Mouse (Mus musculus) T-cell, adult 2 months (primary cell): ENCODE results near the gene St6galnac6.

ENCODE experiments used
- DNase-seq: peaks from one replicate; pipeline ENCODE4 v3.0.0; 2022; ENCODE audit warnings: low spot score

St6galnac6 gene

DNA sequence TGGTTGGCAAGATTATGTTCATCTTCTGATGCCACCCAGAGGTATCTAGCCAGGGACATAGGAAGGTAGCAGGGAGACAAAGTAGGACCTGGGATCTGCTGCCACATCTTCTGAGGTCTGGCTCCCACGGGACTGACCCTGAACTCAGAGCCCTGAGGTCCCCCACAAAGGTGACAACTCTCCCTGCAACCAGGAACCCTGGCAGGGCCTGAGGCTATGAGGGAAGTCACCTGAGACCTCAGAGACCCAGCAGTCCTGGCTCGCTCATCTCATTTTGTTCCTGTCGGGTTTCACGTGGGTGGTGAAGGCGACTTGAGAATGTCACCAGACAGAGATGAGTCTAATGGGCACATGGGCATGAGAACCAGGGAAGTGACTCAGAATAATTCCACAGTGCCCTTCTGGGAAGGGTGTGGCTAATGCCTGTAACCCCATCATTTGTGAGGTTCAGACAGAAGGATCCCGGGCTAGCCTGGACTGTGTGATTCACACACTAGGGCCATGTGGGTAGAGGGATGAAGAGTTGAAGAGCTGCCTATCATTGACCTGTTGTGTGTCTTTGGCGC lies 14.3 kb upstream of the St6galnac6 start:
- DNase-seq: no peak

DNA sequence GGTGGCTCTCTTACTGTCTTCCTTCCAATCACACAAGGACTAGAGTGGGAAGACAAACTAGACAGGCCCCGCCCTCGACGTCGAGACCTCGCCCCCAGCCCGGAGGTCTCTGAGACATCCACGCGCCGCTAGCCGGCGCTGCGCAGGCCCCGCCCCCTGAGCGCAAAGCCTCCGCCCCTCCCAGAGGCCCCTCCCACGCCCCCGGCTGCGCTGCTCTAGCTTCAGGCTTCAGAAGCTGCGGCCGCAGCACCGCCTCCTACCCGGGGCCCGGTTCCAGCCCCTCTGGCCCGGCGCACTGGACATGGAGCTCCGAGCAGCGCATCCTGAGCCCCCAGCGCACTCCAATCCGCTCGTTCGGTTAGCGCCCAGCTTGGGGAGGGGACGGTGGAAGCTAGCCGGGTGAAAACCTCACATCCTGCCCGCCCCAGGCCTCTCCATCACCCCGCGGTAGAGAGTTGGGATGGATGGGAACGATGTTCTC lies 12.6 kb upstream of the St6galnac6 start, which contains the start of gene St6galnac4:
Gene St6galnac4 (plus strand): TSS at position 225 of the 481 bp plus-strand sequence.
- peak; percentile 88 for DNase-seq

DNA sequence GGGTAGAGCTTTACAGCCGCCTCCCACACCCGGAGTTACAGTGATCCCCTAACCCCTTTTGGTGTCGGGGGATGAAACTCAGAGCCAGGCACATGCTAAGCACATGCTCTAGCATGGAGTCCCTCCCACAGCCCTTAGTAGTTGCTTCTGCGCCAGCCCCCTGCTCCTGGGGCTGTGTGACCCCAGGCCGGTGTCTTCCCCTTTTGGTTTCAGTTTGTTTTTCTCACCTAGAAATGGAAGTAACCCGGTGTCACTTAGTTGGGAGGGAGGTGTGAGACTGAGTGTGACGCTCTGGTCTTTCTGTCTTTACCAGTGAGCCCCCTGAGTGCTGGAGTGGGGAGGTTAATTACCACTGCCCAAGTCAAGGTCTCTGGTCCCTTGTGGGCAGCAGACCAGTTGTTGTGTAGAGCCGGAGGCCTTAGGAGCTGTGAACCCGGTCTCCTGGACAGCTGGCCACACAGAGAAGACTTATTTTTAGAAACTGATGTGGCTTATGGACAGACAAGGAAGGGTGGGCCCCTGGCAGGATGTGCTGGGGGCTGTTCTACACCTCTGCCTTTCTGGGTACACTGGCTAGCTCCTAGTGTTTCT lies 11.7 kb upstream of the St6galnac6 start:
- DNase-seq: peak; percentile 74

DNA sequence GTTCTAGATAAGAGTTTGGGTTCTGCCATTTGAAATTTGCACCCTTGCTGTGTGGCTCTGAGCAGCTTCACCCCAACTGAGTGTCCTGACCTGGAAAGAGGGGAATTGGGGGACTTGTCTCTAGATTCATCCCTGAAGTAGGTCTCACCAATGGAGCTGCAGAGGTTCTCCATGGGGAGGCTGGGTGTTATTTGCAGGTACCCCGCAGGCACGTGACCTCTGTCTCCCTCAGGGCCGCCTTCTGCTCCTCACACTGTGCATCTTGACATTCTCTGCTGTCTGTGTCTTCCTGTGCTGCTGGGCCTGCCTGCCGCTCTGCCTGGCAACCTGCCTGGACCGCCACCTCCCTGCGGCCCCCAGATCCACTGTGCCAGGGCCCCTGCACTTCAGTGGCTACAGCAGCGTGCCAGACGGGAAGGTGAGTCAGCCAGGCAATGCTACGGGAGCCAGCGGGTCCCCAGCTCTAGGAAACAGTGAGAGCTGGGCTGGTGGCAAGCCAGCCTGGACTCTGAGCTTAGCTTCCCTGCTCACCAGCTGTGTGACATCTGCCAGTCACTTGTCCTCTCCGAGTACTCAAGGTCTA lies 10.2 kb upstream of the St6galnac6 start:
- no peak for DNase-seq

DNA sequence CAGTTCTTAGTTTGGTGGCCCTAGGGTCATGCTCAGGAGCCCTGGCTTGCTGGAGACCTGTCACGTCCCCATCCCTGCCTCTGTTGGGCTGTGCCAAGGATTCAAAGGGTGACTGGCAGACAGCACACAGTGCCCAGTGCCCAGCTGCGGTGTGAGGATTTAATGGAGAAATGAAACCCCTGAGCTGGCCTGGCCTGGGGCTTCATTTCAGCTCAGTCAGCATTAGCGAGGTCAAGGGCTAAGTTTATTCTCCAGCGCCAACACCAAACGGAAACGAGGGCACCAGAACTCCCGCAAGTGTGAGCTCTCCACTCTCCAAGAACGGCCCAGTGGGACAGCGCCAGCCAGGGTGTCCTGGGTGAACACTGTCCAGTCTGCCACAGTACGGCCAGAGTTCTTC lies 9.3 kb upstream of the St6galnac6 start:
- no peak for DNase-seq

DNA sequence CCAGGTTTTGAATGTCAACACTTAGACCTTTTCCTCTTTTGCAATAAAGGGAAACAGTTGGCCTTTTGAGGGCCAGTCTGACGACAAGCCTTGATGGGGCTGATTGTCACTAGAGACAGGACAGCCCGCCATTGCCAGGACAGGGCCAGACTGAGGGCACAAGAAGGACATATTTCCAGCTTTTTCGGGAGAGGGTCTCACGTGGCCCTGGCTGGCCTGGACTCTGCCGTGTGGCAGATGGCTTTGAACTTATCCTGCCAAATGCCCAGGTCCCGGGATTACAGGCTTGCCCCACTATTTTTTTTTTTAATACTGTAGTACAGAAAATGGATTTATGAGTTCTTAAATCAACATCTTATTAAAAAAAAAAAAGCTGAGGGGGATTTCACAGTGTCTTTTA lies 8.3 kb upstream of the St6galnac6 start:
- no peak for DNase-seq

DNA sequence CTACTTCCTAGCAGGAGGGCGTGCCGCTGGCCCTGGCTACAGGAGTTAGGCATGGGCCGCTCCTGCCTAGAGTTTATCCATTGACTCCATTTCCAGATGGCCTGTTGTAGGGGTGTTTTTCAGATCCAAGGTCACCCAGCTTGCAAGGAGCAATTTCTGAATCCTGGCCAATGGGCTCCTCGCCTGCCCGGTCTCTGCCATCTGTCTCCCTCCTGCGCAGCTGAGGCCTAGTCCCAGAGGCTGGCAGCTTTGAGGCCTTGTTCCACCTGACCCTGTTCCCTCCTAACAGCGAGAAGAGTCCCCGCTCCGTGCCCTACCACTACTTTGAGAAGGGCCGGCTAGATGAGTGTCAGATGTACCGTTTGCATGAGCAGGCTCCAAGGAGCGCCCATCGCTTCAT lies 2.8 kb upstream of the St6galnac6 start:
- DNase-seq: no peak

DNA sequence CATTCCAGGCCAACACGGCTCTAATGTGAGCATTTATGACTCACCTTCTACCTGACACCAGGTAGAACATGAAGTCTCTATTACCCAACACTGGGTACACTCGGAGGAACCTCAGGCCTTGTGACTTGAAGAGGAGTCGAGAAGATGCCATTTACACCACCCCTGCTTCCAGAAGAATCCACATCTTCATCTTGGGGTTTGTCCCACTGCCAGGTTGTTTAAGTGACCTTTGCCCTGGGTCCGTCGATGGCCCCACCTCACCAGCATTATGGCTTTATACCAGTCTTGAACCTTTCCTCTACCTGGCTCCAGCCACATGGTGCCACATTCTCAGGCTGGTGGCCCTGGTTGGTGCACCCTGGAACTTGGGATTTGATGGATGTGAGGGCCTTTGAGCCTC lies 2.3 kb upstream of the St6galnac6 start:
- DNase-seq: no peak

DNA sequence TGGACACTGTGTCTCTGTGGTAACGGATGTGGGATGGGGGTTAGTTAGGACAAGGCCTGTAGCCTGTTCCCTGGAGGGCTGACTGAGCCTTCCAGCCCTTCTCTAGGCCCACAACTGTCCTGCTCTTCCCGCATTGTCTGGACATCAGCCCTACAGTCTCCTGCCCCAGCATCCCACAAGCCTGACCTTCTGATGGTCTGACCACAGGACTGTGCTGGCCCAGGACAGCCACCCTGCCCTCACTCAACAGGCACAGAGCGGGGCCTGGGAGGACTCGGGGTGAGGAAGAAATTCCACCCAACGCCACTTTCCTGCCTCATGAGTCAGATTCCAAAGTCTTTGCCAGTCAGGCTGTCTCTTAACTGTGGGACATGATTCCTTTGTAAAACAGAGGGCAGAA lies 1.8 kb upstream of the St6galnac6 start:
- DNase-seq: no peak

DNA sequence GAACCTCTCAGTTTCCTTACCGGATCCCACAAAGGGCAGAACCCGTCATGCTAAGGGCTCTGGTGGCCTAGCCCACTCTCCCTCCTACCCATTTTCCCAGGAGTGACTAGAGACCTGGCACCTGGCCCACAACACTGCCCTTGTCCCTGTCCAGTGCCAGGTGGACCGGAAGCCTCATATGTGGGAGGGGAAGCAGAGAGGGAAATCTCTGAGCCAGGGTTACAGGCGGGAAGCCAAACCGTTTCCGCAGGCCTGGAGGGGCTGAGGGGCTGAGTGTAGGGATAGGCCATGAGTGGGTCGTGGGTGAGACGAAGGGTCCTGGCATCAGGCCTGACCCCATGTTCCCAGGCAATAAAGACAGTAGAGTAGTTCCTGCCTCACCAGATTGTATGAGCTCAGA lies 1.0 kb upstream of the St6galnac6 start:
- no peak for DNase-seq

DNA sequence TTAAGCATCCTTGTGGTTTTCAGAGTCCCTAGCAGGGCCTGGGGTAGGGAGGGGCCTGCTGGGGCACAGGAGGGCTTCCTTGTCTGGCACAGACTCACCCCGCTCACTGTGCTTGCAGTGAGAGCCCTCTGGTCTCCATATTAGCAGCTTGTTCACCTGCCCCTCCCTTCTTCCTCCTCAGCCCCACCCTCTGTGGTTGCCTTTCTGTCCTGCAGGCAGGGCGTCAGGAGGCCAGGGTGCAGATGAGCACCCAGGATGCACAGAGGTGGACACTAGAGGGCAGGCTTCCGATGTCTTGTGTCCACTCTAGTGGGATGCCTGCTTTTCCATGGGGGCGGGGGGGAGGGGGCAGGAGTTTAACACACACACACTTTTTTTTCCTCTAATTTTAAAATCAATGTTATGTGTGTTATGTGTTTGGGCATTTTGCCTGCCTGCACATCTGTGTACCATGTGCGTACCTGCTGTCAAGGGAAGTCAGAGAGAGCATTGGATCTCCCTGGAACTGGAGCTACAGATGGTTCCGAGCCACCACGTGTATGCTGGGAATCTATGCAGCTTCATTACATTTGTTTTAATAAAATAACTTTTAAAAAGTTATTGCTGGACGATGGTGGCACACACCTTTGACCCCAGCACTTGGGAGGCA lies 2.0 kb downstream of the St6galnac6 start:
- peak; percentile 19 for DNase-seq

DNA sequence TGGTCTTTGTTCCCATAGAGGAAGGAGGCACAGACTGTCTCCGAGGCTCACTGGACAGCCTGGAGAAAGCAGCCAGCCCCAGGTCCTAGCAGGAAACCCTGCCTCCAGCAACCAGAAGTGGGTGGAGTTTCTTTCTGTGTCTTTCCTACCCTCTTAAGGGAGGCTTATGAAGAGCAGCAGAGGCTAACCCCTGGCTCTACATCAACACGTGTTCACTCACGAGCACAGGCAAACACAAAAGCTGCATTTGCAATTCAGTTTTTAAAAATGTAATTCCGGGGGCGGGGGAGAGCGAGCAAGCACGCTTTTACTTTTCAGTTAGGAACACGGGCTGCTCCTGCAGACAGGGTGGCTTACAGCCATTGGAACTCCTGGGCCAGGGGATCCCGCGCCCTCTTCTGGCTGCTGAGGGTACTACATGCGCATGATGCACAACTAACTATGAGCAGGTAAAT lies 3.1 kb downstream of the St6galnac6 start:
- peak; percentile 83 for DNase-seq

DNA sequence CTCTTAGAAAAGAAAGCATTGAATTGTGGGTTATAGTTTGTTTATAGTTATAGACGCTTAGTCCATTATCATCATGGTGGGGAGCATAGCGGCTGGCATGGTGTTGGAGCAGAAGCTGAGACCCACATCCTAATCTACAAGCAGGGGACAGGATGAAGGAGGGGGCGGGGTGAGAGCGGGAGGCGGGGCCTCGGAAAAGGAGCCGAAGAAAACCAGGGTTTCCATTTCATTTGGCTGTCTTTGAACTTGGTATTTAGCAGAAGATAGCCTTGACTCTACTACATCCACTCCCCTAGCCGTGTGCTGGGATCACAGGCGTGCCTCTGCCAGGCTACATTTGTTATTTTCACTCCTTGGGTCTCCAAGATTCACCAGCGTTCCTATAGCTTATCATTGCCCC lies 5.1 kb downstream of the St6galnac6 start:
- DNase-seq: no peak

DNA sequence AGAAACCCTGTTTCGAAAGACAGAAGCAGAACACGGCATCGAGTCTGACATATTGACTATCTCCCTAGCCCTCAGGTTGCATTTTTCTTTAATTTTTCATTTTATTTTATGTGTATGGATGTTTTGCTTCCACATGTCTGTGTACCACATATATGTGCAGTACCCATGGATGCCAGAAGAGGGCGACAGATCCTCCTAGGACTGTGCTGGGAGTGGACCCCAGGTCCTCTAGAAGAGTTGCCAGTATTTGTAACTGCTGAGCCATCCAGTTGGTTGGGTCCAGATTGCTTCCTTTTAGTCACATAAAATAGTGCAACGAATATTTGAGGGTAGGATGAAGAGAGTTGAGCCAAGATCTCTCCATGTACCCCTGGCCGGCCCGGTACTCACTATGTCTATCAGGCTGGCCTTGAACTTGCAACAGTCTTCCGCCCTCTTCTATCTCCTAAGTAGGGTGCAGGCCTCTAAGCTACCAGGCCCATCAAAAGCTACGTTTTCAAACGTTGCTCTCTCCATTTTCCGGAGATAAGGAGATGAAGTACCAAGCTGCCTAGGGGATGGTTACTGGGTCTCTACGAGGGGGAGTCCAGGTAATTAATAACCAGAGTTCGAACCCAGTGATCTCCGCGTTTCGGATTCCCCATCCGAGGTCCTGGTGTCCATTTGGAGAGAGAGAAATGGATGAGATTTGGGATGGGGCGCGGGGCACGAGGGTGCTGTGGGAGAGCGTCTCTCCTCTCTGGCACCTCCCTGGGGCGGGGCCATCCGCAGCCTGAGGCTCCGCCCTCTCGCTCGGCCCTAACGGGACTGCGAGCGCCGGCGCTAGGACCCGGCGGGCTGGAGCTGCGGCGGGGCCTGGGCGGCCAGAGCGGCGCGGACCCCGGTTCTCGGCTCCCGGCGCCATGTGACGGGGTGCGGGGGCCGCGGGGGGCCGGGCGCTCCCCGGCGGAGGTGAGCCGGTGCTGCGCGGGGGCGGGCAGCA lies 6.9 kb downstream of the St6galnac6 start:
- DNase-seq: peak; percentile 58

DNA sequence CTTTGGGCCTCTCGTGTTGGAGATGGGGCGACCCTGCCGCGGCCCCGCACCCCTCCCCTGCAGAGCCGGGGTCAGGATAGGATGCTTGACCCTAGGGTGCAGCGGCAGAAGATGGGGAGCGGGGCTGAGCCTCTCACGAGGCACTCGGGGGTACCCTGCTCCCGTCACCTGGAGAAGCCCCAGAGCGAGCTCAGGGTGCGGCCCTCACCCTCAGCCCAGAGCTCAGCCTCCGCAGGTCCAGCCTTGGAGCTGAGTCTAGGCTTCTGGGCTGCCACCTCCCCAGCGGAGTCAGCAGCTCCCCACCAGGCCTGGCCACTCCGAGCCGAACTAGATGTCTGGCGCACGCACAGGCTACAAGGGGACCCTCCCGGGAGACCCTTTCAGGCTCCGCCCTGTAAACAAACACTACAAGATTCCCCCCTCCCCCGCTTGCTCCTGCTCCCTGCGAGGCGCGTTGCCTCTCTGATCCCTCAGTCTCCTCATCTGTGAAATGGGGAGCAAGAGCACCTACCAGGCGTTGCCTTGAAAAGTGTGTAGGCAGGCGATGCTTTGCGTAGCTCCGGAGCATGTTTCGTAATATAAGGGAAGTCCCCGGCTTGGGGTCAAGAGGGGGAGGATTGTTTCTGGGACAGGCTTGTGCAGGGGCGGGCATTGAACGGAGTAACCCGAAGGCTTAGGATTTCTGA lies 7.9 kb downstream of the St6galnac6 start:
- peak; percentile 36 for DNase-seq

DNA sequence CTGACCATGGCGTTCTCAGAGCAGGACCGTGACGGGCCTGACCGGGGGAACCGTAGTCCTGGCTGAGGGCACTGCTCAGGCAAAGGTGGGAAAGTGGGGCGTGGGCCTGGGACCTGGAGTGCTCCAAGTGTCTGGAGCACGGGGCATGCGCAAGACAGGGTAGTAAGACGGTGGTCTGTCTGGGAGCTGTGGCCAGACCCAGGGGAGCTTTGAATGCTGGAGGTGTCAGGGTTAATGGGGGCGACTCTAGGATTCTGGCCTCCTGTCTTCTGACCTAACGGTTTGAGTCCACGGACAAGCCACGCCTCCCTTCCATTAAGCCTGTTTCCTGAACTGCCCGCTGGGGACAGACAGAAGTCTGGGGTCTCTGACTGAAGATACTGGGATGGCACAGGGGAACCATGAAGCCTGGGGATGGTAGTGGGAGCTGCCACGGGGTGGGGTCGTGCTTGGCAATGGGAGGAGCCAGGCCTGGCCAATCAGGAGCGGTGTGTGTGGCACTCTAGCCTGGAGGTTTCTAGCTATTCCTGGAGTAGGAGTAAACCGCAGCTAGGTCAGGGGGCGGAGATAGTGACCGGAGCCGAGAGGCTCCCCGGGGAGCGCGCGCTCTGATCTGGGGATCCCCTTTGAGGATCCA lies 8.8 kb downstream of the St6galnac6 start:
- peak; percentile 27 for DNase-seq

DNA sequence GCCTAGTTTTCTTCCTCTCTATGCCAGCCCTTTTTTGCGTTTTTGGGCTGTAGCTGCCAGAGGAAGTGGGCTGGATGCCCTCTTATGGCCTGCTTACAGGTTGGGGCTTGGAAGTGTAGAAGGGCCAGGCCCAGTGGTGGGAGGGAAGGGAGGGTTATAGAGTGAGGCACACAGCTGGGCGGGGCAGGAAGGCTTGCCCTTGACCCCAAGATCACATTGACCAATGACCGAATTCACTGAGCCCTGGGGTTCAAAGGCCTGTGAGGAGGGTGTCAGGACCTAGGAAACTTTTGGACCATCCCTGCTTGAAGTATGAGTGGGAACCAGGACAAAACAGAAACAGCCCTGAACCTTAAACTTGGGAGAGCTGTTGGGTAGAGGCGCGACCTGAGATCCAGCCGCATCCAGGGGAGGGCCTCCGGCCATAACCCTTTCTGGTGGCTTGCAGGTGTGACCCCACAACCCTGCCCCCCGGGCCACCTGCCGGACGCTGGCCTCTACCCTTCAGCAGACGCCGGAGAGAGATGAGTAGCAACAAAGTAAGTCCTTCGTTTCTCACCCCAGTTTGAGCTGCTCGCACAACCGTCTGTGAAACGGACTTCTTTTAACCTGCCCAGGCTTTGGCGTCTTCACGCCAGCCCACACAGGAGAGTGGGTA lies 9.4 kb downstream of the St6galnac6 start:
- no peak for DNase-seq

DNA sequence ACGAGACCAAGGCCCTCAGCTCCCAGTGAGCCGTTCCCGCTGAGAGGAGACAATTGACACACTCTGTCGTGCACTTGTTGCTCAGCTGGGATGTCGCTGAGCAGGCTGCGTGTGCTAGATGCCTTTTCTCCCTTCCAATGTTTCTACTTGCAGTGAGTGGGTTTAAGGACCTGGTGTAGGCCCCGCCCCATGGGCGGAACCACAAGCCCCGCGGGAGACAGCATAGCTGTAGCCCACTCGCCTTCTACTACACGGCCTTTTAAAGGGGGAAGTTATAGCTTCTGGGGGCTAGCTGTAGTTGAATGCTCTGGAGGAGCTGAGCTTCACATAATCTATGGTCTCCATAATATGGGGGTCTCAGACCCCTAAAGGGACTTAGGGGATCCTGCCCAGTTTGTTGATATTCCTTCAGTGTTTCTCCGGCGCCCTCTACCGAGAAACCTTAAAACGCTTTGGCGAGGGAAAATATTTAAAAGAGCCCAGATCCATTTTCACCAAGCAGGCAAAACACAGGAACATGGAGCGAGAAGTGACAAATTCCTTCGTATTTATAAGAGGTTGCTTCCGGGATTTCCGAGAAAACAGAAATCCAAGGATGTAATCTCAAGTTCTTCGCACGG lies 11.2 kb downstream of the St6galnac6 start:
- no peak for DNase-seq

DNA sequence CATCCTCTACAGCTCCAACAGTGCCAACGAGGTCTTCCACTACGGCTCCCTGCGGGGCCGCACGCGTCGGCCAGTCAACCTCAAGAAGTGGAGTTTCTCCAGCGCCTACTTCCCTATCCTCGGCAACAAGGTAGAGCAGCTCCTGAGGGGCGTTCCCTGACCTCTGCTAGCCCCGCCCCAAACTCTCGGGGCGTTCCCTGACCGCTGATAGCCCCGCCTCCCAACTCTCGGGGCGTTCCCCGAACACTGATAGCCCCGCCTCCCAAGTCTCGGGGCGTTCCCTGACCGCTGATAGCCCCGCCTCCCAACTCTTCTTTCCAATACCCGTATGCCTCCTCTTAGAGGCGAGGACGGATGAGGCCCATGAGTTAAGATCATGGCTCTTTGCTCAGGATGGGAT lies 12.8 kb downstream of the St6galnac6 start:
- no peak for DNase-seq

DNA sequence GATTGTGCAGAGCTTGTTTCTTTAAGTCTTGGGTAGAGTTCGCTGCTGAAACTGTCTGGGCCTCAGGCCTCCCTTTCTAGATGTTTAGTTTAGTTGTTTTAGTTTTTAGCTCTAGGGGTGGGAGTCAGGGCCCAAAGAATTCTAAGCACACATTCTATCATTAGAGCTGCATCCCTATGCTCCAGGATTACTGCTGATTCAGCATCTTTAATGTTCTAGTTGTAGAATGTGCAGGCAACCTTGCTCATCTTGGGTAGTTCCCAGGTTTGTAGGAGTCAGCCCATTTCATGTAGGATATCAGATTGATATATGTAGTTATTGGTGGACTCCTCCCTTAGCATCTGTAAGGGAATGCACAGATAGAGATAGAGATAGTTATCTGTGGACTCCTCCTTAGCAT lies 17.6 kb downstream of the St6galnac6 start:
- no peak for DNase-seq
